Mouse (Mus musculus): Measurements from ENCODE around the gene Rnf11. TPM values are rescaled to one million over a fixed set of nuclear protein-coding genes. Genes with fewer than 3 reads are reported as not detected.

The Rnf11 gene
- polyA plus RNA-seq, 1 experiment from 2014 or later = 25.2 TPM

GRCm38 (mm10) chr4:109430854-109431253 is 53.7 kb downstream of the Rnf11 start:
- Histone ChIP-seq H3K27me3 (replicated peaks; ENCODE audit: control insufficient read depth, insufficient read depth, low read length) (no peaks in the 10 kb centered on the region), H3K4me1 (replicated peaks; ENCODE audit: control insufficient read depth, insufficient read depth, low read length) (peaks cover 17% of the 10 kb centered on the region), H3K9ac (ENCODE audit: low read depth, low read length) (no peak overlapping the region), H3K4me3 (ENCODE audit: low read depth, low read length) (no peak overlapping the region), H3K36me3 (ENCODE audit: control insufficient read depth, insufficient read depth, low read length) (no peaks in the 10 kb centered on the region), H3K27ac (ENCODE audit: low read depth, low read length) (no peak overlapping the region), H3K4me2 (no peak overlapping the region), H3K9me3 (ENCODE audit: control insufficient read depth, low read length) (no peaks in the 10 kb centered on the region)
- WGBS = 37% methylated on average over 13 of the region's 13 CpGs
- no peak for DNase-seq (ENCODE audit: low spot score)
- peak; percentile 81 for ATAC-seq (replicated peaks; ENCODE audit: low FRiP score)

- Histone ChIP-seq H3K27ac (ENCODE audit: low read depth, low read length) (no peak overlapping the region), H3K36me3 (ENCODE audit: control insufficient read depth, insufficient read depth, low read length) (no peaks in the 10 kb centered on the region), H3K27me3 (replicated peaks; ENCODE audit: control insufficient read depth, insufficient read depth, low read length) (no peaks in the 10 kb centered on the region), H3K4me2 (no peak overlapping the region), H3K4me1 (replicated peaks; ENCODE audit: control insufficient read depth, insufficient read depth, low read length) (peaks cover 17% of the 10 kb centered on the region), H3K9ac (ENCODE audit: low read depth, low read length) (no peak overlapping the region), H3K9me3 (ENCODE audit: control insufficient read depth, low read length) (no peaks in the 10 kb centered on the region), H3K4me3 (ENCODE audit: low read depth, low read length) (no peak overlapping the region)
- WGBS = 91% methylated on average over 7 of the region's 7 CpGs
- no peak for DNase-seq (ENCODE audit: low spot score)
- no peak for ATAC-seq (replicated peaks; ENCODE audit: low FRiP score)
These were observed 54.3 kb downstream of the Rnf11 start for GRCm38 (mm10) chr4:109430250-109430649.

GRCm38 (mm10) chr4:109427058-109427457 is 57.5 kb downstream of the Rnf11 start:
- H3K27ac ChIP-seq (ENCODE audit: low read depth, low read length) = no peak overlapping the region
- H3K4me3 ChIP-seq (ENCODE audit: low read depth, low read length) = no peak overlapping the region
- ATAC-seq (replicated peaks; ENCODE audit: low FRiP score) (no peak), DNase-seq (ENCODE audit: low spot score) (no peak)
- no peak overlapping the region for H3K4me2 ChIP-seq
- H3K36me3 ChIP-seq (ENCODE audit: control insufficient read depth, insufficient read depth, low read length) = no peaks in the 10 kb centered on the region
- peaks cover 6% of the 10 kb centered on the region for H3K4me1 ChIP-seq (replicated peaks; ENCODE audit: control insufficient read depth, insufficient read depth, low read length)
- WGBS = 30% methylated on average over 1 of the region's 1 CpGs
- H3K9me3 ChIP-seq (ENCODE audit: control insufficient read depth, low read length) = no peaks in the 10 kb centered on the region
- no peaks in the 10 kb centered on the region for H3K27me3 ChIP-seq (replicated peaks; ENCODE audit: control insufficient read depth, insufficient read depth, low read length)
- no peak overlapping the region for H3K9ac ChIP-seq (ENCODE audit: low read depth, low read length)

- no peak overlapping the region for H3K27ac ChIP-seq (ENCODE audit: low read depth, low read length)
- 69% methylated on average over 2 of the region's 2 CpGs for WGBS
- no peaks in the 10 kb centered on the region for H3K9me3 ChIP-seq (ENCODE audit: control insufficient read depth, low read length)
- no peak for DNase-seq (ENCODE audit: low spot score)
- 0 out of 2 replicates have a peak, but pooled peaks cover 2% of the 10 kb centered on the region for H3K4me1 ChIP-seq (replicated peaks; ENCODE audit: control insufficient read depth, insufficient read depth, low read length)
- ATAC-seq (replicated peaks; ENCODE audit: low FRiP score) = no peak
- no peak overlapping the region for H3K4me3 ChIP-seq (ENCODE audit: low read depth, low read length)
- no peaks in the 10 kb centered on the region for H3K36me3 ChIP-seq (ENCODE audit: control insufficient read depth, insufficient read depth, low read length)
- H3K9ac ChIP-seq (ENCODE audit: low read depth, low read length) = no peak overlapping the region
- H3K4me2 ChIP-seq = no peak overlapping the region
- H3K27me3 ChIP-seq (replicated peaks; ENCODE audit: control insufficient read depth, insufficient read depth, low read length) = no peaks in the 10 kb centered on the region
These were observed 61.1 kb downstream of the Rnf11 start for GRCm38 (mm10) chr4:109423438-109423837.

GRCm38 (mm10) chr4:109422436-109422835 is 62.1 kb downstream of the Rnf11 start:
- 76% methylated on average over 6 of the region's 6 CpGs for WGBS
- Histone ChIP-seq H3K27me3 (replicated peaks; ENCODE audit: control insufficient read depth, insufficient read depth, low read length) (no peaks in the 10 kb centered on the region), H3K36me3 (ENCODE audit: control insufficient read depth, insufficient read depth, low read length) (no peaks in the 10 kb centered on the region), H3K4me1 (replicated peaks; ENCODE audit: control insufficient read depth, insufficient read depth, low read length) (0 out of 2 replicates have a peak, but pooled peaks cover 2% of the 10 kb centered on the region), H3K9me3 (ENCODE audit: control insufficient read depth, low read length) (no peaks in the 10 kb centered on the region), H3K4me3 (ENCODE audit: low read depth, low read length) (no peak overlapping the region), H3K9ac (ENCODE audit: low read depth, low read length) (no peak overlapping the region), H3K4me2 (no peak overlapping the region), H3K27ac (ENCODE audit: low read depth, low read length) (no peak overlapping the region)
- no peak for ATAC-seq (replicated peaks; ENCODE audit: low FRiP score)
- no peak for DNase-seq (ENCODE audit: low spot score)

- ATAC-seq (replicated peaks; ENCODE audit: low FRiP score) (no peak; the same call in 1 of the 2 replicates), DNase-seq (ENCODE audit: low spot score) (no peak)
- Histone ChIP-seq H3K4me2 (no peak overlapping the region), H3K9me3 (ENCODE audit: control insufficient read depth, low read length) (no peaks in the 10 kb centered on the region), H3K4me1 (replicated peaks; ENCODE audit: control insufficient read depth, insufficient read depth, low read length) (0 out of 2 replicates have a peak, but pooled peaks cover 2% of the 10 kb centered on the region), H3K27ac (ENCODE audit: low read depth, low read length) (no peak overlapping the region), H3K27me3 (replicated peaks; ENCODE audit: control insufficient read depth, insufficient read depth, low read length) (no peaks in the 10 kb centered on the region), H3K4me3 (ENCODE audit: low read depth, low read length) (no peak overlapping the region), H3K36me3 (ENCODE audit: control insufficient read depth, insufficient read depth, low read length) (no peaks in the 10 kb centered on the region), H3K9ac (ENCODE audit: low read depth, low read length) (no peak overlapping the region)
- 87% methylated on average over 7 of the region's 7 CpGs for WGBS
These were observed 62.9 kb downstream of the Rnf11 start for GRCm38 (mm10) chr4:109421608-109422007.

GRCm38 (mm10) chr4:109420138-109420795 is 64.3 kb downstream of the Rnf11 start:
- Histone ChIP-seq H3K27ac (ENCODE audit: low read depth, low read length) (no peak overlapping the region), H3K4me2 (no peak overlapping the region), H3K4me1 (replicated peaks; ENCODE audit: control insufficient read depth, insufficient read depth, low read length) (0 out of 2 replicates have a peak, but pooled peaks cover 2% of the 10 kb centered on the region), H3K4me3 (ENCODE audit: low read depth, low read length) (no peak overlapping the region), H3K9me3 (ENCODE audit: control insufficient read depth, low read length) (no peaks in the 10 kb centered on the region), H3K36me3 (ENCODE audit: control insufficient read depth, insufficient read depth, low read length) (no peaks in the 10 kb centered on the region), H3K9ac (ENCODE audit: low read depth, low read length) (no peak overlapping the region), H3K27me3 (replicated peaks; ENCODE audit: control insufficient read depth, insufficient read depth, low read length) (no peaks in the 10 kb centered on the region)
- ATAC-seq (replicated peaks; ENCODE audit: low FRiP score) (peak; percentile 17; the same call in 1 of the 2 replicates), DNase-seq (ENCODE audit: low spot score) (no peak)
- WGBS = 72% methylated on average over 8 of the region's 8 CpGs

- no peaks in the 10 kb centered on the region for H3K36me3 ChIP-seq (ENCODE audit: control insufficient read depth, insufficient read depth, low read length)
- peaks cover 4% of the 10 kb centered on the region; the same call in 1 of the 2 replicates for H3K4me1 ChIP-seq (replicated peaks; ENCODE audit: control insufficient read depth, insufficient read depth, low read length)
- DNase-seq (ENCODE audit: low spot score) (no peak), ATAC-seq (replicated peaks; ENCODE audit: low FRiP score) (no peak)
- H3K4me2 ChIP-seq = no peak overlapping the region
- no peaks in the 10 kb centered on the region for H3K27me3 ChIP-seq (replicated peaks; ENCODE audit: control insufficient read depth, insufficient read depth, low read length)
- H3K9ac ChIP-seq (ENCODE audit: low read depth, low read length) = no peak overlapping the region
- no peak overlapping the region for H3K4me3 ChIP-seq (ENCODE audit: low read depth, low read length)
- H3K9me3 ChIP-seq (ENCODE audit: control insufficient read depth, low read length) = no peaks in the 10 kb centered on the region
- H3K27ac ChIP-seq (ENCODE audit: low read depth, low read length) = no peak overlapping the region
- 79% methylated on average over 4 of the region's 4 CpGs for WGBS
These were observed 65.0 kb downstream of the Rnf11 start for GRCm38 (mm10) chr4:109419563-109419962.

- DNase-seq (ENCODE audit: low spot score) = no peak
- Histone ChIP-seq H3K4me2 (no peak overlapping the region), H3K4me1 (replicated peaks; ENCODE audit: control insufficient read depth, insufficient read depth, low read length) (peaks cover 8% of the 10 kb centered on the region; the same call in 1 of the 2 replicates), H3K27ac (ENCODE audit: low read depth, low read length) (no peak overlapping the region), H3K4me3 (ENCODE audit: low read depth, low read length) (no peak overlapping the region), H3K9me3 (ENCODE audit: control insufficient read depth, low read length) (no peaks in the 10 kb centered on the region), H3K9ac (ENCODE audit: low read depth, low read length) (no peak overlapping the region), H3K36me3 (ENCODE audit: control insufficient read depth, insufficient read depth, low read length) (no peaks in the 10 kb centered on the region), H3K27me3 (replicated peaks; ENCODE audit: control insufficient read depth, insufficient read depth, low read length) (no peaks in the 10 kb centered on the region)
- WGBS = 29% methylated on average over 3 of the region's 3 CpGs
- ATAC-seq (replicated peaks; ENCODE audit: low FRiP score) = no peak
These were observed 65.5 kb downstream of the Rnf11 start for GRCm38 (mm10) chr4:109419017-109419416.

Data from liver, embryonic 11.5 days (tissue).